In genomic region chr12:100527241-100527640, GRCm38 (mm10) we compare ENCODE assay signal across 9 mouse cellular contexts. TPM values are rescaled to one million over a fixed set of nuclear protein-coding genes. Genes with fewer than 3 reads are reported as not detected.
DNase-seq lines count a peak whose midpoint lies in the region; ATAC-seq and TF ChIP-seq lines count a peak whose summit lies in the region.
"Had no signal": no experiment of that assay in that cellular context is flagged by ENCODE, and none has a peak within 500 bp of the region (broad histone marks: within the 10 kb centered on the region; RNA-seq: fewer than 3 reads in every experiment).

No protein-coding gene starts in this region.

- TF ChIP-seq CTCF in kidney, adult 2 months (conservative IDR thresholded peaks at IDR 0.05; ENCODE audit: insufficient read depth, insufficient read length, low read depth, low read length), result no peak

- H3K27ac ChIP-seq in kidney, adult 2 months (ENCODE audit: insufficient read depth, low read depth, low read length), result no peak overlapping the region
- peak overlapping the region; percentile 69 for H3K27ac ChIP-seq in brown adipose tissue, adult 24 weeks (replicated peaks; ENCODE audit: low read depth, low read length)
- peak overlapping the region; percentile 49; the same call in 1 of the 2 replicates for H3K27ac ChIP-seq in heart, embryonic 15.5 days
- H3K27ac ChIP-seq in midbrain, embryonic 13.5 days, result no peak overlapping the region

- H3K4me3 ChIP-seq in kidney, adult 2 months (ENCODE audit: insufficient read depth, low read depth, low read length), result no peak overlapping the region
- H3K4me3 ChIP-seq in brown adipose tissue, adult 24 weeks (ENCODE audit: insufficient read depth, low read depth, low read length), result no peak overlapping the region
- H3K4me3 ChIP-seq in heart, embryonic 15.5 days, result peak overlapping the region; percentile 26; the same call in 1 of the 2 replicates
- H3K4me3 ChIP-seq in midbrain, embryonic 13.5 days (replicated peaks), result peak overlapping the region; percentile 22

- peak; percentile 40 for DNase-seq in kidney, adult 2 months
- no peak for DNase-seq in kidney, postnatal 10 days
- no peak for DNase-seq in right cerebral cortex, postnatal 25 days
- DNase-seq in frontal cortex, adult 2 months (ENCODE audit: extremely low spot score in 1 of 2, low spot score in 1 of 2), result no peak
- no peak for DNase-seq in layer of hippocampus, adult 9-11 months

- TF ChIP-seq POLR2A in kidney, adult 2 months (IDR thresholded peaks at IDR 0.05; ENCODE audit: low read depth, low read length), result no peak

- no peak overlapping the region; the same call in 1 of the 2 replicates for H3K9ac ChIP-seq in heart, embryonic 15.5 days
- no peak overlapping the region for H3K9ac ChIP-seq in midbrain, embryonic 13.5 days (replicated peaks)

- WGBS in kidney, adult 2 months, result 29% methylated on average over 9 of the region's 9 CpGs
- WGBS in heart, embryonic 15.5 days, result 63% methylated on average over 9 of the region's 9 CpGs
- 61% methylated on average over 9 of the region's 9 CpGs for WGBS in midbrain, embryonic 13.5 days

- H3K27me3 ChIP-seq in kidney, adult 2 months (replicated peaks; ENCODE audit: control insufficient read depth, insufficient read depth, low read length), result no peaks in the 10 kb centered on the region
- H3K27me3 ChIP-seq in heart, embryonic 15.5 days, result no peaks in the 10 kb centered on the region
- H3K27me3 ChIP-seq in midbrain, embryonic 13.5 days, result no peaks in the 10 kb centered on the region

- no peak for ATAC-seq in heart, embryonic 15.5 days (replicated peaks; ENCODE audit: insufficient number of reproducible peaks, insufficient read depth, low FRiP score, low read depth)
- ATAC-seq in midbrain, embryonic 13.5 days, result peak; percentile 24; the same call in 1 of the 2 replicates

- H3K4me2 ChIP-seq in heart, embryonic 15.5 days, result peak overlapping the region; percentile 57
- H3K4me2 ChIP-seq in midbrain, embryonic 13.5 days (replicated peaks), result peak overlapping the region; percentile 51

- 0 out of 2 replicates have a peak, but pooled peaks cover 3% of the 10 kb centered on the region for H3K4me1 ChIP-seq in kidney, adult 2 months (ENCODE audit: control insufficient read depth, insufficient read depth, low read length)
- peaks cover 34% of the 10 kb centered on the region for H3K4me1 ChIP-seq in brown adipose tissue, adult 24 weeks (ENCODE audit: control insufficient read depth, insufficient read depth, insufficient read length, low read length)
- H3K4me1 ChIP-seq in heart, embryonic 15.5 days (replicated peaks), result peaks cover 28% of the 10 kb centered on the region
- peaks cover 23% of the 10 kb centered on the region for H3K4me1 ChIP-seq in midbrain, embryonic 13.5 days (replicated peaks)

- H3K36me3 ChIP-seq in kidney, adult 2 months (ENCODE audit: control insufficient read depth, insufficient read depth, low read length), result no peaks in the 10 kb centered on the region
- no peaks in the 10 kb centered on the region for H3K36me3 ChIP-seq in heart, embryonic 15.5 days
- H3K36me3 ChIP-seq in midbrain, embryonic 13.5 days, result no peaks in the 10 kb centered on the region
- H3K36me3 ChIP-seq: G1E had no signal

- no peaks in the 10 kb centered on the region for H3K9me3 ChIP-seq in heart, embryonic 15.5 days (replicated peaks)
- H3K9me3 ChIP-seq in midbrain, embryonic 13.5 days, result no peaks in the 10 kb centered on the region

RNA-seq across cellular contexts. Expression of gene Ttc7b, which starts 6.6 kb away (rescaled TPM):
- polyA plus RNA-seq in kidney, adult 2 months (2012; rRNA removed), result 42.1 and 55.5 TPM in 2 replicates
- 37.7 and 42.9 TPM in 2 replicates for polyA plus RNA-seq in brown adipose tissue, adult 24 weeks (2012; ENCODE audit: insufficient read depth, insufficient read length, missing spikeins)
- polyA plus RNA-seq in heart, embryonic 15.5 days (2015; fragmentation: Nextera tagmentation; extraction: Ambion mirVana), result 9.2 TPM in 2 replicates
- 5.0 and 6.3 TPM in 2 replicates for polyA plus RNA-seq in midbrain, embryonic 13.5 days (2015; fragmentation: Nextera tagmentation; extraction: Ambion mirVana)
- 194 and 202 TPM in 2 replicates for polyA plus RNA-seq in frontal cortex, adult 2 months (2012; rRNA removed)

Comparison
In these comparisons a context has a peak if more than half of its experiments do, and no peak if none do; other contexts are left out.
1. H3K27ac ChIP-seq: peak in brown adipose tissue, adult 24 weeks (single experiment) and heart, embryonic 15.5 days (single experiment); none in kidney, adult 2 months (single experiment) and midbrain, embryonic 13.5 days (single experiment).
2. H3K4me3 ChIP-seq: peak in heart, embryonic 15.5 days (single experiment) and midbrain, embryonic 13.5 days (single experiment); none in kidney, adult 2 months (single experiment) and brown adipose tissue, adult 24 weeks (single experiment).